Mouse (Mus musculus): ENCODE data around the gene Zhx3.

Gene Zhx3

GRCm38 (mm10) chr2:160725877-160726864 is 146.6 kb downstream of the Zhx3 start:
- no peak for DNase-seq

- DNase-seq, result no peak
These were observed 148.3 kb downstream of the Zhx3 start for GRCm38 (mm10) chr2:160724536-160724935.

- DNase-seq, result no peak
These were observed 149.0 kb downstream of the Zhx3 start for GRCm38 (mm10) chr2:160723613-160724375.

- DNase-seq, result no peak
These were observed 150.1 kb downstream of the Zhx3 start for GRCm38 (mm10) chr2:160722714-160723113.

GRCm38 (mm10) chr2:160718811-160719210 is 154.0 kb downstream of the Zhx3 start:
- no peak for DNase-seq

- DNase-seq, result peak; percentile 52
These were observed 155.5 kb downstream of the Zhx3 start for GRCm38 (mm10) chr2:160717269-160717668.

- DNase-seq, result no peak
These were observed 157.3 kb downstream of the Zhx3 start for GRCm38 (mm10) chr2:160715463-160716030.

- DNase-seq, result no peak
These were observed 165.1 kb downstream of the Zhx3 start for GRCm38 (mm10) chr2:160707673-160708072.

- no peak for DNase-seq
These were observed 170.0 kb downstream of the Zhx3 start for GRCm38 (mm10) chr2:160702824-160703223.

GRCm38 (mm10) chr2:160701603-160702002 is 171.2 kb downstream of the Zhx3 start:
- DNase-seq, result no peak

- peak; percentile 56 for DNase-seq
These were observed 172.5 kb downstream of the Zhx3 start for GRCm38 (mm10) chr2:160700271-160700670.
